Mouse (Mus musculus): Measurements from ENCODE around the gene Zfp598.

GRCm38 (mm10) chr17:24676187-24676586 is 6.7 kb downstream of the Zfp598 start:
- TF ChIP-seq CTCF (IDR thresholded peaks at IDR 0.05; ENCODE audit: insufficient read depth, low read length) (peak; percentile 81), POLR2A (IDR thresholded peaks at IDR 0.05; ENCODE audit: borderline replicate concordance, extremely low read depth, low read depth, low read length) (no peak)
